Mouse (Mus musculus): ENCODE data around the gene Hivep2. TPM values are rescaled to one million over a fixed set of nuclear protein-coding genes. Genes with fewer than 3 reads are reported as not detected.

The Hivep2 gene
- polyA plus RNA-seq, 1 experiment from 2014 or later, result 10.7 TPM

GRCm38 (mm10) chr10:14196785-14197184, 230.9 kb downstream of the Hivep2 start:
- Histone ChIP-seq H3K27ac (replicated peaks) (no peak overlapping the region), H3K36me3 (no peaks in the 10 kb centered on the region), H3K9ac (no peak overlapping the region), H3K27me3 (no peaks in the 10 kb centered on the region), H3K4me3 (no peak overlapping the region), H3K4me1 (replicated peaks) (peaks cover 6% of the 10 kb centered on the region; the same call in 1 of the 2 replicates), H3K4me2 (no peak overlapping the region), H3K9me3 (no peaks in the 10 kb centered on the region)
- no peak for ATAC-seq (ENCODE audit: low FRiP score, low read depth)
- 95% methylated on average over 7 of the region's 7 CpGs for WGBS

GRCm38 (mm10) chr10:14197261-14197660, 231.4 kb downstream of the Hivep2 start:
- Histone ChIP-seq H3K27ac (replicated peaks) (no peak overlapping the region), H3K4me1 (replicated peaks) (peaks cover 6% of the 10 kb centered on the region; the same call in 1 of the 2 replicates), H3K4me3 (no peak overlapping the region), H3K9me3 (no peaks in the 10 kb centered on the region), H3K4me2 (no peak overlapping the region), H3K36me3 (no peaks in the 10 kb centered on the region), H3K9ac (no peak overlapping the region), H3K27me3 (no peaks in the 10 kb centered on the region)
- no peak for ATAC-seq (ENCODE audit: low FRiP score, low read depth)
- 81% methylated on average over 6 of the region's 6 CpGs for WGBS

DNA sequence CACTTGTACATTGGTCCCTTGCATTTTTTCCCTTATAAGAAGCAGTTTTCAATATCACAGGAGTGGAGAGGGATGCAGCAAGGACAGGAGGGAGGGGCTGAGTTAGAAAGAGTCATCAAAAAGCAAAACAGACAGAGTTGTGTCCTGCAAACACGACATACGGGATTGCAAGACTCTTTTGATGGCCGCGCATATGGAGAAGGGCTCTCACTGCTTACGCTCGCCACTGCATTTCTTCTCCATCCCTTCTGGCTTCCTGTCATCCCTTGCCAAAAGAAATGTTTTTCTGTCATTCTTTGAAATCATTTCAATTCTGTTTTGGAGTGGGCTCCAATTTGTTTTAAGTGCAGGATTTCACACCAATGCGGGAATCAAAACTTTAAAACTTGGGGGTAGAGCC, 233.5 kb downstream of the Hivep2 start:
- no peaks in the 10 kb centered on the region for H3K9me3 ChIP-seq
- no peak overlapping the region for H3K4me3 ChIP-seq
- no peak overlapping the region for H3K9ac ChIP-seq
- H3K27me3 ChIP-seq, result no peaks in the 10 kb centered on the region
- H3K27ac ChIP-seq (replicated peaks), result no peak overlapping the region
- no peak for ATAC-seq (ENCODE audit: low FRiP score, low read depth)
- 85% methylated on average over 7 of the region's 7 CpGs for WGBS
- 0 out of 2 replicates have a peak, but pooled peaks cover 6% of the 10 kb centered on the region for H3K4me1 ChIP-seq (replicated peaks)
- no peaks in the 10 kb centered on the region for H3K36me3 ChIP-seq
- no peak overlapping the region for H3K4me2 ChIP-seq

DNA sequence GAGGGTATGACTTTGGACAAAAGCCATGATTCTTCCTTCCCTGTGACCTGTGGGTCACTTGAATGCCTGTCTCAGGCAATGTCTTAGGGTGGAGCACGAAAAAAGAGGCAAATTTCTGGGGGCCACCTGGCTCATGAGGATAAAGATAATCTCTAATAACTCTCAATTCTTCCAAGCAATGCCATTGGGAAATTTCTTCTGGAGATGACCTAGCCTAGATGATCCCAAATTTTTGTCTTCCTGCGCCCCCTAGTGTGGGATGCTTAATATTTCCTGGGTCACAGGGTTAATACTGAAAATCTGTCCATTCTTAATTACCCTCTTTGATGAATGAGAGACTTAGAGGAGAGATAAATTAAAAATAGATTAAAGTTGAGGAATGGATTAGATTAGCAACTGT, 234.4 kb downstream of the Hivep2 start:
- no peak overlapping the region for H3K4me3 ChIP-seq

More for the DNA sequence above, 234.4 kb downstream of the Hivep2 start:
- Histone ChIP-seq H3K36me3 (no peaks in the 10 kb centered on the region), H3K27me3 (no peaks in the 10 kb centered on the region), H3K4me2 (no peak overlapping the region), H3K9ac (no peak overlapping the region), H3K4me1 (replicated peaks) (0 out of 2 replicates have a peak, but pooled peaks cover 6% of the 10 kb centered on the region), H3K9me3 (no peaks in the 10 kb centered on the region), H3K27ac (replicated peaks) (no peak overlapping the region)
- WGBS, result 6% methylated on average over 2 of the region's 2 CpGs
- peak; percentile 63; the same call in 1 of the 2 replicates for ATAC-seq (ENCODE audit: low FRiP score, low read depth)

Other genes starting within 250 kb of the Hivep2 start
- 94.7 and 98.5 TPM in 2 replicates for gene Aig1, start 97.1 kb upstream of the Hivep2 start, polyA plus RNA-seq (2015; fragmentation: Nextera tagmentation; extraction: Ambion mirVana)

All from hindbrain, embryonic 15.5 days (tissue).